Mouse (Mus musculus) small intestine, adult 2 months (tissue): Measurements from ENCODE around the gene Prmt3.

Source experiments
- CTCF ChIP-seq: fragments of 200-500 bp; IDR thresholded peaks from 2 replicates; pipeline ENCODE4 v1.5.1; 2012; ENCODE audit warnings: low read depth, mild to moderate bottlenecking, control low read depth, inconsistent platforms, low read length, moderate library complexity, mixed read lengths; ENCODE audit not compliant: insufficient replicate concordance, insufficient read length; ENCODE audit errors: extremely low read depth
- POLR2A ChIP-seq: fragments of 200-500 bp; IDR thresholded peaks from 2 replicates; pipeline ENCODE4 v1.6.1; 2012; ENCODE audit warnings: low read depth, mild to moderate bottlenecking, control low read depth, inconsistent platforms, low read length, moderate library complexity

DNA sequence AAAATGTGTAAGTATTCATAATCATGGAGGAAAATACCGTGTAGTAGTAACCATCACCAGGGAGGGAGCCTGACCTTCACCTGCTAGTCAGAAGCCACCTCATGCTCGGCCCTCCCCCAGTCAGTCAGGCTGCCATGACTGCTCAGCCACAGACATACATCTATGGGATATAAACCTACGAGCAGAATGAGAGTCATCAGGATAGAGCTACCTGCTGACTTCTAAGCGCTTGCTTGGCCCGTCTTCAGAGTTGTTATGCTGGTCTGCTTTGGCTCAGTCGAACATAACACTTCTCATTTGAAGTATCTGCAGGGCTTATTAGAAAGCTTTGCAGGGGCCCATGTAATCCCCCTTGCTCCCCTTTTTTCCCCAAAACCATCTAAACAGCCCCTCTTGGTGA is 25.4 kb downstream of the Prmt3 start:
- TF ChIP-seq CTCF (no peak), POLR2A (no peak)
